Mouse (Mus musculus) retina, postnatal 1 day (tissue): ENCODE measurements around the gene 4932438A13Rik.

Source experiments
- DNase-seq: peaks from one replicate; pipeline ENCODE4 v3.0.0-alpha.2; 2012

4932438A13Rik gene

DNA sequence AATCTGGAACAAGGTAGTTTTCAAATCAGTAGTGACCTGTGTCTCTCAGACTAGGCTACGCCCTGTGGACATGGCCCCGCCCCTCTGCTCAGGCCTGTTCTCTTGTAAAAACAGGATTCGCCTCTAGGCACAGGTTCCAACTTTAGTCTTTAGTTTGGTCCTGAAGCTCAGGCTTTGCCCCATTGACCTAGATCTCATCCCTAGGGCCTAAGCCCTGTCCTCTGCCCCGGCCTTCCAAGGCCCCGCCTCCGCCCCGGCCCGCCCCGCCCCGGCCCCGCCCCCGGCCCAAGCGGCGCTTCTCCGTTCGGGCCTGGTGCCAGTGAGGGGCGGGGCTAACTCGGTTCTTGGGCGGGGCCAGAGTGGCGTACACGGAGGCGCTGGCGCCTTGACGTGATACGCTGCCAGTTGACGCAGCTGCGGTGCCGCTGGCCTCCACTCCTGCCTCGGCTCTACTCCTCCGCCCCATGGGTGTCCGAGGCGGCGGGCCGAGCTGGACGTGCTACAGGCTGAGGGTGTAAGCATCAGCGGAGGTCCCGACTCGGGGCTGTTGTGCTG, at the start of gene 4932438A13Rik:
4932438A13Rik (plus strand) TSS at position 384 of the 555 bp plus-strand sequence.
- peak; percentile 97 for DNase-seq

GRCm38 (mm10) chr3:36816633-36817032, 46.3 kb upstream of the 4932438A13Rik start:
- no peak for DNase-seq

DNA sequence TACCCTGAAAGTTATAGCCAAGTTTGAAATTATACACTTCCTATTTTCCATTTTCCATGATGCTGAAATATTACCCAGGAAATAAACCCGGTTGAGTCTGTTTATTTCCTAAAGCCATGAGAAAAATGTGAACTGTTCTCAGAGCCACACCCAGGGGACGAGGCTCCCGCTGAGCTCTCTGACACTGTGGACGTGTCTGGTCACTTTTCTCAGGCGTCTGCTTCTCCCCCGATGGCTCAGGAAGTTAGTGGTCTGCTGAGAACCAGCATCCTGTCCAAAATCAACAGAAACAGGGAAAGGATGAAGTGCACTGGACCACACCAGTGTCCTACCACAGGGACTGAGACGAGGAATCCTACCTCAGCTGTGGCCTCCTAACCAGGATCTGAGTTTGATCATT, 43.5 kb upstream of the 4932438A13Rik start:
- DNase-seq: no peak

DNA sequence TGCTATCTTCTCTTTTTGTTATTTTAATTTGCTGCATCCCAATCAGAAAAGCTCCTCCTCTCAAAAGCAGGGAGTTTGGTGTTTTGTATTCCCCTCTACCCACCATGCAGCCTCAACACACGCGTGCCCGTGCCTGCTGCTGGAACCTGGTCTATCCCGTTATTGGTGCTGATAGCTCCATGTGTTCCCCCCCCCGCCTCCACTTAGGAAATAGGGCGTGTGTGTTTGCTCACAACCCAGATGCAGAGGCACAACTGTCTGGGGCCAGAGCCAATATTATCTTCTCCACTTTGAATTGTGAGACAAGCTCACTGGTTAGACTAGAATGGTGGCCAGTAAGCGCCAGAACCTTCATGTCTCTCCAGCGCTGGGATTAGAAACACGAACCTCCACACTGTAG, 41.9 kb upstream of the 4932438A13Rik start:
- no peak for DNase-seq

DNA sequence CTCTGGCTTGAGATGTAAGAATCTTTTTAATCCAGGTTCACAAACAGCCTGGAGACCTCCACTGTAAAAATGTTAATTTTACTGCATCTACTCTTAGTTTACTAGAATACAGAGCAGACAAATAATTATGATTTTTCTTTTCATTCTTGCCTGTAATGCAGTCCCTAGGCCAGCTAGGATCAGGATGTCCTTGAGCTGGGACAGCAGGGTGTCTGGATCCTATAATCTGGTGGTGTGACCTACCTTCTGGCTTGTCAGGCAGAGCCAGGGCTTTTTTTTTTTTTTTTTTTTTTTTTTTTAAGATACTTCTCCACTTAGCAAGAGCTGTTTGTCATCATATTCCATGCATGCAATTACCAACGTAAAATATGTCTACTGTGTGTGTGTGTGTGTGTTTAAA, 37.8 kb upstream of the 4932438A13Rik start:
- no peak for DNase-seq

- no peak for DNase-seq
Observed at GRCm38 (mm10) chr3:36825554-36825953, 37.4 kb upstream of the 4932438A13Rik start.

DNA sequence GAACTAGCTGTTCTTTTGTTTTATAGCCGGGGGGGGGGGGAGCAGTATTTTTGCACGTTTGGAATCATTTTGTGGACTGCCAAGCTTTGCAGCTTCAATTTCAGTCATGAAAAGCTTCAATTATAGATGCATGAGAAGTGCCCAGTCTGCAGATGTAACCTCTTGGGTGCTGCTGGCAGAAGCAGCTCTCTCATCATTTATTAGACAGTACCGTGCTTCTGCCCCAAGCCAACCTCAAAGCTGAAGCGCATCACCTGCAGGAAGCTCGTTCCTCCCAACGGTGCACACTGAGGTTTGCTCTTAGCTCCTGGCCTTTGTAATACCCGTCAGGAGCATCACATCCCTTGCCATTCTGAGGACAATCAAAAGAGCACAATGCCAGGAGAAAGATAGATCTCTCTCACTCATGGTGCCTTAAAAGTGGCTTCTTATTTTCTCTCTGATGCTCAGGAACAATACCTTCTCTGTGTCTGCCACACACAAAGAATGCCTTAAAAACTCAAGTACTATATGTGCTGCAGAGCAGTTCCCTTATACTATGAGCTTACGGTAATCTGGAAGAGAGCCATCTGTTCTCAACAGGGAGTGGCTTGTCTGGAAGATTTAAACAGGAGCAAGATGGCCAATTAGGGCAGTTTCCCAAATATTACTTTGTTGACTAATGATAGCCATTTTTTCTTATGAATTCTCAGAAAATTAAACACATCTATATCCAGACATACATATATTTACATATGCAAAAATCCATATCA, 35.5 kb upstream of the 4932438A13Rik start:
- peak; percentile 45 for DNase-seq

GRCm38 (mm10) chr3:36830218-36830617, 32.7 kb upstream of the 4932438A13Rik start:
- no peak for DNase-seq

DNA sequence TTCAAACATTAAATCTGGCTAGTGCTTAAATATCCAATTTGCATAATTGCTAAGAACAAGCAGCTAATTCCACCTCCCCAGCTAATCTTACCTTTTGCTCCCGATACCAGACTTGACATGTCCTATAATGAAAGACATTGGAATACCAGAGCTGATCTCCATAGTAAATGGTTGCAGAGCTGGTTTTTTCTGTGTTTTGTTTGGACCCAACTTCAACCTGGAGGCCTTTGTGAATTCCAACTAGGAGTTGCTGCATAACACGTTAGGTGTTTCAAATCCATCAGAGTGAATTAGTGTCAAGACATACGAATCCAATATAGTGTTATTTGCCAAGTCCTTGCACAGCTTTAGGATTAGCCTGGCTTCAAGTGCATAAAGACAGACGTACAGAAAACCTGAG, 28.5 kb upstream of the 4932438A13Rik start:
- no peak for DNase-seq

DNA sequence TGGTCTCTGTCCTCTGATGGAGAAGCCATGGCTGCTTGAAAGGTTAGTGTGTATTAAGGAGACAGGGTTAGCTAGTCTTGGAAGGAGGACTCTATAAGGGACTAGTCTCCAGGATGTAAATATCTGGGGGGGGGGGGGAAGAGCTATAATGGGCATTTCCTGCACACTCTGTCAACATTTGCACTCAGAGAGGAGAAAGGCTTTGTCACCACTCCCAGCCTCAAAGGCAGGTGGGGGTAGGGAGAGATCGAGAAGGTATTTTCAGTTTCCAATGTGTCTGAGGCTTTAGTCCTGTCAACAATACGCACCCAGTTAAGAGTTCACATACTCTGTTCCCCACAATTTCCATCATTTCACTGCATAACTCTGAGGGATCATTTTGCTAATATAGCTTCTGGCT, 28.1 kb upstream of the 4932438A13Rik start:
- no peak for DNase-seq

- peak; percentile 40 for DNase-seq
Observed at GRCm38 (mm10) chr3:36835525-36836203, 27.2 kb upstream of the 4932438A13Rik start.

GRCm38 (mm10) chr3:36836833-36837232, 26.1 kb upstream of the 4932438A13Rik start:
- DNase-seq: no peak

GRCm38 (mm10) chr3:36840650-36841555, 22.0 kb upstream of the 4932438A13Rik start:
- peak; percentile 85 for DNase-seq

DNA sequence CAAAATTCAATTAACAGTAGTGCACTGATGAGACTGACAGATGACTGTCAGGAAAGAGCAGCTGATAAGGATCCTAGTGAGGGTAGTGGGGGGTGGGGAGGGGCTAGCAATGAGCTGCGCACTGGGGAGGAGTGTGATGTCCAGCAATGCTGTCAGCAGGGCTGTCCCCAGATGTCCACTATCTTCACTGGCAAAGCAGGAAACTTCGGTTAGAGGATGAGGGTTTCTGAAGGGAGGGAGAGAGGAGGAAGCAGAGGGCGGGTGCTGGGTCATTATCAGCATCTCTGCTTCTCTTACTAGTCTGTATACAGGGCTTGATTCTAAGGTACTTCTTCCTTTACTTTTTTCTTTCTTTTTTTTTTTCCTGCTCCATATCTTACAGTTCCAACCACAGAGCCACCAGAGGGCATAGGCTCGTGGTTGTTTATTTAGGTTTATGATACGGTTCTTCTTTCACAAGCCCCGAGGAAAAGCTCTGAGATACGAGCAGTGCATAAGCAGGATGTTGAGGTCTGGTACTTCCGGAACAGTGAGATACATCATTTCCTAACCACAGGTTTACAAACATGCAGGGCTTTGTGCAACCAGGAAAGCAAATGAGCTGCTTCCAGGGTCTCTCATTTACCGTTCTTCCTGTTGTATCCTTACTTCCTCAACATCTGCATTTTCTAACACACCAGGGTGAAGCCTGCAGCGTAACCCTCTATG, 9.0 kb upstream of the 4932438A13Rik start:
- no peak for DNase-seq

DNA sequence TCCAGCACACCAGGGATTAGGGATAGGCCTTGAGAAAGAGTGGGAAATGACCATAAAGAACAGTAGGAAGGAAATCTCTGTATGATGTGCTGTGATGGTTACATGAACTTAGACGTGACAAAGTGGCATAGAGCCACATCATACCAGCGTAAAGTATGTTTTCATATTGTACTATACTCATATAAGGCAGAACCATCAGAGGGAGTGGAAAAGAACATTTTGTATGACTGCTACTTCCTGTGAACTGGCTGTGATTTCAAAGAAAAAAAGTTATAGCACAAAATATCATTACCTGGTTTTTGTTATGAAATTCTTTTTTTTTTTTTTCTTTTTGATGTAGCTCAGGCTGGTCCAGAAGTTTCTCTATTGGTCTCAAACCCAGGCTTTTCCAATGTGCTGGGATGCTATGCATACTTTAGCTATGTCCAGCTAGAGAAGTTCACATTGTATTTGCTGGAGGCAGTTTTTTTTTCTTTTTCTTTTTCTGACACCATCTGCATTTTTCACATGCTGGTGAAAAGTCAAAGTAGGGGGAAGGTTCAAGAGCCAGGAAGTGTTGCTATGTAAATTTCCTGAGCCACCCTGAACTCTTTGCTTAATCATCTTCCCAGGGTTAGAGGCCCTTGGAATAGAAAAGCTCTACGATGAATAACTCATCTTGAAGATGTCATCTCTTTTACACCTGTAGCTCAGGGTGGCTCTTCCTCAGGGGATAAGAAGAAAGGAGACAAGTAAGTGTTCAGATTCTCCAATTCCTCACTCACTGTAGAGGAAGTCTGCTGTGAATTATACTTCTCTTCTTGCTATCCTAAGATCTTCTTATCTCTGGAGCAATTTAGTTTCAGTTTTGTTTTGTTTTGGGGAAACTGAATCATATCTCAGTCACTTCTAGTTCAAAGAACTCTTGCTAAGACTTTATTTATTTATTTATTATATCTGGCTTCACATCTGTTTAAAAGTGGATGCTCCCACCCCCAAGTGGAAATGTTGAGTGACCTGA, 1.2 kb upstream of the 4932438A13Rik start:
- DNase-seq: no peak

GRCm38 (mm10) chr3:36863427-36863826, 523 bp downstream of the 4932438A13Rik start:
- peak; percentile 8 for DNase-seq

GRCm38 (mm10) chr3:36863881-36864280, 977 bp downstream of the 4932438A13Rik start:
- DNase-seq: no peak

- no peak for DNase-seq
Observed at GRCm38 (mm10) chr3:36864466-36864865, 1.6 kb downstream of the 4932438A13Rik start.

- DNase-seq: no peak
Observed at GRCm38 (mm10) chr3:36905372-36905771, 42.5 kb downstream of the 4932438A13Rik start.

- no peak for DNase-seq
Observed at GRCm38 (mm10) chr3:36917832-36918231, 54.9 kb downstream of the 4932438A13Rik start.

- no peak for DNase-seq
Observed at GRCm38 (mm10) chr3:36918322-36918721, 55.4 kb downstream of the 4932438A13Rik start.
